Mouse (Mus musculus) embryonic facial prominence, embryonic 14.5 days (tissue): Measurements from ENCODE around the gene Ccer1. TPM values are rescaled to one million over a fixed set of nuclear protein-coding genes. Genes with fewer than 3 reads are reported as not detected.

Experiments
- ATAC-seq: fragments of 200-750 bp; cut with Nextera tagmentation; 2 replicates; pipeline ENCODE4 v1.8.0; 2017; ENCODE audit warnings: low read depth, moderate number of reproducible peaks, moderate TSS enrichment
- DNase-seq: peaks from one replicate; pipeline ENCODE4 v3.0.0-alpha.2; 2015; ENCODE audit warnings: low spot score
- H3K27ac ChIP-seq: fragments of 300-500 bp; sonication (generic); replicated peaks from 2 replicates; pipeline ENCODE4 v1.5.1; 2014; ENCODE audit warnings: low read depth, mild to moderate bottlenecking, low read length, moderate library complexity
- H3K27me3 ChIP-seq: fragments of 300-500 bp; sonication (generic); replicated peaks from 2 replicates; pipeline ENCODE4 v1.6.1; 2014; ENCODE audit warnings: low read length; ENCODE audit not compliant: control insufficient read depth, insufficient read depth
- H3K36me3 ChIP-seq: fragments of 300-500 bp; sonication (generic); 2 replicates; pipeline ENCODE4 v1.6.1; 2014; ENCODE audit warnings: low read length, mixed read lengths; ENCODE audit not compliant: control insufficient read depth, insufficient read depth
- H3K4me1 ChIP-seq: fragments of 300-500 bp; sonication (generic); 2 replicates; pipeline ENCODE4 v1.6.1; 2014; ENCODE audit warnings: antibody characterized with exemption, low read length; ENCODE audit not compliant: control insufficient read depth, insufficient read depth
- H3K4me2 ChIP-seq: fragments of 300-500 bp; sonication (generic); 2 replicates; pipeline ENCODE4 v1.6.1; 2014; ENCODE audit warnings: low read depth, mild to moderate bottlenecking, low read length, moderate library complexity, mixed read lengths
- H3K4me3 ChIP-seq: fragments of 300-500 bp; sonication (generic); 2 replicates; pipeline ENCODE4 v1.5.1; 2014; ENCODE audit warnings: low read depth, mild to moderate bottlenecking, low read length
- H3K9ac ChIP-seq: fragments of 300-500 bp; sonication (generic); 2 replicates; pipeline ENCODE4 v1.6.1; 2014; ENCODE audit warnings: low read depth, mild to moderate bottlenecking, low read length, moderate library complexity, mixed read lengths
- H3K9me3 ChIP-seq: fragments of 300-500 bp; sonication (generic); 2 replicates; pipeline ENCODE4 v1.6.1; 2016; ENCODE audit warnings: low read length; ENCODE audit not compliant: control insufficient read depth
- WGBS: fragments of 180-500 bp; shearing (Covaris S2); extraction: QIAGEN DNeasy Blood & Tissue Kit; methylation state at CpG from one replicate; pipeline ENCODE4 v1.1.7; 2014; 5-methylcytosine and 5-hydroxymethylcytosine counted together
- polyA plus RNA-seq: library from polyadenylated mRNA; unstranded; fragments of >200 nt; fragmentation: Nextera tagmentation; extraction: Ambion mirVana; gene quantifications from 2 replicates; pipeline ENCODE4 v1.2.1, GENCODE M21; 2014

The Ccer1 gene
- polyA plus RNA-seq = not detected in 2 replicates

- H3K9ac ChIP-seq = no peak within 1 kb of the TSS
- DNase-seq (no peak), ATAC-seq (no peak)
- peaks cover 3% of the 10 kb centered on the region; the same call in 1 of the 2 replicates for H3K9me3 ChIP-seq
- no peak within 1 kb of the TSS for H3K4me2 ChIP-seq
- H3K27me3 ChIP-seq = no peaks in the 10 kb centered on the region
- no peaks in the 10 kb centered on the region for H3K4me1 ChIP-seq
- H3K36me3 ChIP-seq = no peaks in the 10 kb centered on the region
- WGBS = 75% methylated on average over 20 of the region's 20 CpGs
- no peak within 1 kb of the TSS for H3K27ac ChIP-seq
- no peak within 1 kb of the TSS for H3K4me3 ChIP-seq
Observed at GRCm38 (mm10) chr10:97692913-97693312, at the start of gene Ccer1. Gene Ccer1, plus strand, starts transcription at chr10:97693059.

GRCm38 (mm10) chr10:97643768-97644167 lies 49.1 kb upstream of the Ccer1 start, which contains the start of gene Epyc:
Gene Epyc, plus strand, starts transcription at chr10:97644068.
- H3K9me3 ChIP-seq = no peaks in the 10 kb centered on the region
- H3K4me2 ChIP-seq = no peak within 1 kb of the TSS
- no peaks in the 10 kb centered on the region for H3K27me3 ChIP-seq
- no peak within 1 kb of the TSS for H3K27ac ChIP-seq
- H3K9ac ChIP-seq = no peak within 1 kb of the TSS
- no peaks in the 10 kb centered on the region for H3K36me3 ChIP-seq
- no peaks in the 10 kb centered on the region for H3K4me1 ChIP-seq
- no peak within 1 kb of the TSS for H3K4me3 ChIP-seq
- no peak for ATAC-seq
- WGBS = 87% methylated on average over 2 of the region's 2 CpGs
- no peak for DNase-seq

- Histone ChIP-seq H3K36me3 (no peaks in the 10 kb centered on the region), H3K27me3 (no peaks in the 10 kb centered on the region), H3K4me2 (no peak overlapping the region), H3K27ac (peak overlapping the region; percentile 67), H3K4me3 (no peak overlapping the region), H3K4me1 (peaks cover 7% of the 10 kb centered on the region; the same call in 1 of the 2 replicates), H3K9me3 (no peaks in the 10 kb centered on the region), H3K9ac (no peak overlapping the region)
- 39% methylated on average over 2 of the region's 2 CpGs for WGBS
- DNase-seq (peak; percentile 85), ATAC-seq (no peak)
Observed at GRCm38 (mm10) chr10:97650334-97650733, 42.5 kb upstream of the Ccer1 start.

- DNase-seq (no peak), ATAC-seq (no peak)
- H3K36me3 ChIP-seq = no peaks in the 10 kb centered on the region
- no peaks in the 10 kb centered on the region for H3K9me3 ChIP-seq
- H3K4me1 ChIP-seq = no peaks in the 10 kb centered on the region
- no peak overlapping the region for H3K27ac ChIP-seq
- H3K4me3 ChIP-seq = no peak overlapping the region
- 88% methylated on average over 1 of the region's 1 CpGs for WGBS
- no peaks in the 10 kb centered on the region for H3K27me3 ChIP-seq
- H3K9ac ChIP-seq = no peak overlapping the region
- no peak overlapping the region for H3K4me2 ChIP-seq
Observed at GRCm38 (mm10) chr10:97659489-97659888, 33.4 kb upstream of the Ccer1 start.

- 28% methylated on average over 4 of the region's 4 CpGs for WGBS
- Histone ChIP-seq H3K27ac (peak overlapping the region; percentile 73), H3K4me2 (no peak overlapping the region), H3K4me3 (no peak overlapping the region), H3K9ac (no peak overlapping the region), H3K9me3 (no peaks in the 10 kb centered on the region), H3K27me3 (no peaks in the 10 kb centered on the region), H3K36me3 (no peaks in the 10 kb centered on the region), H3K4me1 (peaks cover 5% of the 10 kb centered on the region; the same call in 1 of the 2 replicates)
- ATAC-seq (peak; percentile 37; the same call in 1 of the 2 replicates), DNase-seq (peak; percentile 90)
Observed at GRCm38 (mm10) chr10:97668656-97669055, 24.2 kb upstream of the Ccer1 start.

GRCm38 (mm10) chr10:97670202-97670601 lies 22.7 kb upstream of the Ccer1 start:
- no peaks in the 10 kb centered on the region for H3K9me3 ChIP-seq
- DNase-seq (peak; percentile 87), ATAC-seq (0 out of 2 replicates have a peak, but pooled peaks have one; percentile 50)
- H3K27me3 ChIP-seq = no peaks in the 10 kb centered on the region
- H3K9ac ChIP-seq = no peak overlapping the region
- H3K4me2 ChIP-seq = no peak overlapping the region
- H3K27ac ChIP-seq = no peak overlapping the region
- WGBS = 30% methylated on average over 4 of the region's 4 CpGs
- H3K36me3 ChIP-seq = no peaks in the 10 kb centered on the region
- H3K4me1 ChIP-seq = peaks cover 5% of the 10 kb centered on the region; the same call in 1 of the 2 replicates
- H3K4me3 ChIP-seq = no peak overlapping the region

- no peaks in the 10 kb centered on the region for H3K9me3 ChIP-seq
- WGBS = 75% methylated on average over 2 of the region's 2 CpGs
- ATAC-seq (no peak), DNase-seq (no peak)
- no peaks in the 10 kb centered on the region for H3K27me3 ChIP-seq
- no peak overlapping the region for H3K4me2 ChIP-seq
- no peak overlapping the region for H3K9ac ChIP-seq
- no peak overlapping the region for H3K4me3 ChIP-seq
- H3K36me3 ChIP-seq = no peaks in the 10 kb centered on the region
- peaks cover 4% of the 10 kb centered on the region; the same call in 1 of the 2 replicates for H3K4me1 ChIP-seq
- no peak overlapping the region for H3K27ac ChIP-seq
Observed at GRCm38 (mm10) chr10:97673239-97673638, 19.6 kb upstream of the Ccer1 start.

- Histone ChIP-seq H3K36me3 (no peaks in the 10 kb centered on the region), H3K4me3 (no peak overlapping the region), H3K9ac (no peak overlapping the region), H3K27me3 (no peaks in the 10 kb centered on the region), H3K4me2 (no peak overlapping the region), H3K4me1 (no peaks in the 10 kb centered on the region), H3K9me3 (no peaks in the 10 kb centered on the region), H3K27ac (no peak overlapping the region)
- ATAC-seq (no peak), DNase-seq (no peak)
Observed at GRCm38 (mm10) chr10:97682981-97683380, 9.9 kb upstream of the Ccer1 start.

GRCm38 (mm10) chr10:97687198-97687597 lies 5.7 kb upstream of the Ccer1 start:
- H3K27ac ChIP-seq = no peak overlapping the region
- no peaks in the 10 kb centered on the region for H3K9me3 ChIP-seq
- H3K4me3 ChIP-seq = no peak overlapping the region
- DNase-seq = peak; percentile 23
- no peak overlapping the region for H3K4me2 ChIP-seq
- no peaks in the 10 kb centered on the region for H3K4me1 ChIP-seq
- H3K36me3 ChIP-seq = no peaks in the 10 kb centered on the region
- WGBS = 76% methylated on average over 1 of the region's 1 CpGs
- no peaks in the 10 kb centered on the region for H3K27me3 ChIP-seq
- no peak for ATAC-seq
- no peak overlapping the region for H3K9ac ChIP-seq
